Mouse (Mus musculus) embryonic facial prominence, embryonic 11.5 days (tissue): ENCODE measurements at regions not wholly inside any gene's neighbourhood (a gene's known extent, or its start where the extent isn't known, plus 50 kb on each side); places are given as distances from the start of the nearest gene placed in this dataset.

ENCODE experiments used
- ATAC-seq: fragments of 200-750 bp; cut with Nextera tagmentation; replicated peaks from 2 replicates; pipeline ENCODE4 v1.8.0; 2017; ENCODE audit warnings: low read depth; ENCODE audit not compliant: insufficient number of reproducible peaks, low FRiP score, low TSS enrichment
- DNase-seq: peaks from one replicate; pipeline ENCODE4 v3.0.0-alpha.2; 2015; ENCODE audit warnings: low spot score
- H3K27ac ChIP-seq: fragments of 300-500 bp; sonication (generic); replicated peaks from 2 replicates; pipeline ENCODE4 v1.5.1; 2014; ENCODE audit warnings: mild to moderate bottlenecking, low read depth, low read length, control low read depth
- H3K27me3 ChIP-seq: fragments of 300-500 bp; sonication (generic); 2 replicates; pipeline ENCODE4 v1.6.1; 2014; ENCODE audit warnings: mild to moderate bottlenecking, low read length, moderate library complexity, mixed read lengths; ENCODE audit not compliant: control insufficient read depth, insufficient read depth
- H3K36me3 ChIP-seq: fragments of 300-500 bp; sonication (generic); replicated peaks from 2 replicates; pipeline ENCODE4 v1.6.1; 2014; ENCODE audit warnings: low read depth, mild to moderate bottlenecking, low read length, moderate library complexity, mixed read lengths; ENCODE audit not compliant: control insufficient read depth, insufficient read depth
- H3K4me1 ChIP-seq: fragments of 300-500 bp; sonication (generic); 2 replicates; pipeline ENCODE4 v1.6.1; 2014; ENCODE audit warnings: low read length, mixed read lengths; ENCODE audit not compliant: control insufficient read depth, insufficient read depth
- H3K4me2 ChIP-seq: fragments of 300-500 bp; sonication (generic); 2 replicates; pipeline ENCODE4 v1.6.1; 2014; ENCODE audit warnings: low read depth, mild to moderate bottlenecking, control low read depth, low read length, moderate library complexity
- H3K4me3 ChIP-seq: fragments of 300-500 bp; sonication (generic); 2 replicates; pipeline ENCODE4 v1.5.1; 2014; ENCODE audit warnings: low read depth, low read length, control low read depth
- H3K9ac ChIP-seq: fragments of 300-500 bp; sonication (generic); replicated peaks from 2 replicates; pipeline ENCODE4 v1.6.1; 2014; ENCODE audit warnings: mild to moderate bottlenecking, control low read depth, low read length
- H3K9me3 ChIP-seq: fragments of 300-500 bp; sonication (generic); replicated peaks from 2 replicates; pipeline ENCODE4 v1.6.1; 2016; ENCODE audit warnings: mild to moderate bottlenecking, low read length, inconsistent platforms, mixed read lengths; ENCODE audit not compliant: control insufficient read depth
- WGBS: fragments of 180-500 bp; shearing (Covaris S2); extraction: QIAGEN DNeasy Blood & Tissue Kit; methylation state at CpG from one replicate; pipeline ENCODE4 v1.1.7; 2014; 5-methylcytosine and 5-hydroxymethylcytosine counted together

- DNase-seq (no peak), ATAC-seq (no peak)
- Histone ChIP-seq H3K27ac (no peak overlapping the region), H3K4me3 (no peak overlapping the region), H3K9ac (no peak overlapping the region), H3K4me1 (no peaks in the 10 kb centered on the region), H3K27me3 (no peaks in the 10 kb centered on the region), H3K36me3 (no peaks in the 10 kb centered on the region), H3K9me3 (no peaks in the 10 kb centered on the region), H3K4me2 (no peak overlapping the region)
- WGBS, result 70% methylated on average over 4 of the region's 4 CpGs
Measured at GRCm38 (mm10) chr15:97591406-97591805, 114.2 kb downstream of the Rpap3 start.

DNA sequence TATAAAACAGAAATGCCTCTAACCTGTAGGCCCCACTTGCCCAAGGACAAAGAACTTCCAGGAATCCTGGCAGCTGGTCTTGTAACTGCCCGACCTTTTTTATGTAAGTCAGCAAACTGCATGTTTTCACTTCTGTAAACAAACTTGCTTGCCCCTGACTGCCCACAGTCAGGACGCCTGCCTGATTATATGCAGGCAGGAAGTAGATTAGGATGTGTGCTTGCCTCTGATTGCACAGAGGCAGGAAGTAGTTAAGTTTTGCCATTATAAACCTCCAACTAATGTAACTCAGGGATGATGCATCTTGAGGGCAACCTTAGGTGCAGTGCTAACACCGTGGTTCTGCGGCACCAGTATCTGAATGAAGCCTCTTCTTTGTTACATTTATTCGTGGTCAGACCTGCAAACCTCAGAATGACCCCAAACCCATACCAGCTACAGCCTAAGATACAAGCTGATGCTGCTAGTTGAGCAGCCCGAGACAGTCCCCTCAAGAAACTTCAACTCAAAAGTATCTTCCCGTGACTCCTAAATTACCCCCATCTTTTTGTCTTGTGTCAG, 114.8 kb downstream of the Rpap3 start:
- Histone ChIP-seq H3K9ac (no peak overlapping the region), H3K4me1 (no peaks in the 10 kb centered on the region), H3K9me3 (no peaks in the 10 kb centered on the region), H3K4me3 (no peak overlapping the region), H3K36me3 (no peaks in the 10 kb centered on the region), H3K4me2 (no peak overlapping the region), H3K27me3 (no peaks in the 10 kb centered on the region), H3K27ac (no peak overlapping the region)
- DNase-seq (no peak), ATAC-seq (no peak)
- WGBS, result 65% methylated on average over 7 of the region's 7 CpGs

- Histone ChIP-seq H3K4me3 (no peak overlapping the region), H3K27me3 (no peaks in the 10 kb centered on the region), H3K27ac (no peak overlapping the region), H3K9me3 (no peaks in the 10 kb centered on the region), H3K9ac (no peak overlapping the region), H3K4me2 (no peak overlapping the region), H3K4me1 (no peaks in the 10 kb centered on the region), H3K36me3 (no peaks in the 10 kb centered on the region)
- DNase-seq (no peak), ATAC-seq (no peak)
- 81% methylated on average over 5 of the region's 5 CpGs for WGBS
Measured at GRCm38 (mm10) chr15:97587571-97588205, 117.9 kb downstream of the Rpap3 start.

DNA sequence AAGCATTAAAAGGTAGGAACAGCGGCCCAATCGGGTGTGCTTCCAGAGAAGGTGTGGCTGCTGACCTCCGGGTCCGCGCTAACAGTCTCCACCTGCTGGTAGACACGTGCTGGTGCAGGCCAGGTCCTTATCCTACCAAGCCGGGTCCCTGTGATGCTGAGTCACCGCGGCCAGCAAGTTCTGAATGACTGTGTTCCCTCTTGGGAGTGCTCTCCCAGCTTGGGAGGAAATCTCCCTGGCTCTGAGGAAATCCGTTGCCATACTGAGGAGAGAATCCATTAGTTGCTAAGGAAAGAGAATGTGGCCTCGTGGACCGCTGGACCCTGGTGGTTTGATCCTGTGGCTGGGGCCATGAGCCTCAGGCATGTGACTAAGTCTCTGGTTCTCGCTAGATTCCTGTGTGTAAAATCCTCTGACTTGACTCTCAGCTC, 123.9 kb downstream of the Rpap3 start:
- DNase-seq, result peak; percentile 77
- Histone ChIP-seq H3K36me3 (no peaks in the 10 kb centered on the region), H3K9ac (no peak overlapping the region), H3K9me3 (no peaks in the 10 kb centered on the region), H3K4me1 (no peaks in the 10 kb centered on the region), H3K27ac (no peak overlapping the region), H3K4me2 (no peak overlapping the region), H3K27me3 (no peaks in the 10 kb centered on the region), H3K4me3 (no peak overlapping the region)
- peak; percentile 48; the same call in 1 of the 2 replicates for ATAC-seq
- WGBS, result 27% methylated on average over 13 of the region's 13 CpGs

GRCm38 (mm10) chr15:97580726-97581125, 124.9 kb downstream of the Rpap3 start:
- Histone ChIP-seq H3K9ac (no peak overlapping the region), H3K4me3 (no peak overlapping the region), H3K9me3 (no peaks in the 10 kb centered on the region), H3K4me1 (no peaks in the 10 kb centered on the region), H3K27ac (no peak overlapping the region), H3K36me3 (no peaks in the 10 kb centered on the region), H3K27me3 (no peaks in the 10 kb centered on the region), H3K4me2 (no peak overlapping the region)
- DNase-seq (no peak), ATAC-seq (no peak)
- 73% methylated on average over 6 of the region's 6 CpGs for WGBS

DNA sequence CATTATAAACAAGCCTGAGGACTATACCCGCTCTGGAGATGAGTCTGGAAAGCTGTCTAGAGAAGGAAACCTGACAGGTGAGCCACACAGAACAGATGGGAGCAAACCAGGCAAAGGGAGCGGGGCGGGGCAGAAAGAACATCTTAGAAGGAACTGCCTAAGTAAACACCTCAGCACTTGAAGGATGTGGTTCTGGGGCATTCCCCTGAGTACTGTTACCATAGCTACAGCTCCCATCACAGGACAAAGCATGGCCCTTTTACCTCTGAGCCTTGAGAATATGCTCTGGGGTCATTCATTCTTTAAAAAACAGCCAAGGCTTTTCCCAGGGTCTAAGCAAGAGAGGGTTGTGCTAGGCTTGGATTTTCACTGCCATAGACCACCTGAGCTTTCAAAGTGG, 127.6 kb downstream of the Rpap3 start:
- H3K4me1 ChIP-seq, result no peaks in the 10 kb centered on the region
- no peak for ATAC-seq
- no peak overlapping the region for H3K4me3 ChIP-seq
- WGBS, result 90% methylated on average over 3 of the region's 3 CpGs
- no peak overlapping the region for H3K27ac ChIP-seq
- H3K9me3 ChIP-seq, result no peaks in the 10 kb centered on the region
- DNase-seq, result no peak
- H3K27me3 ChIP-seq, result no peaks in the 10 kb centered on the region
- H3K9ac ChIP-seq, result no peak overlapping the region
- H3K36me3 ChIP-seq, result no peaks in the 10 kb centered on the region
- H3K4me2 ChIP-seq, result no peak overlapping the region

DNA sequence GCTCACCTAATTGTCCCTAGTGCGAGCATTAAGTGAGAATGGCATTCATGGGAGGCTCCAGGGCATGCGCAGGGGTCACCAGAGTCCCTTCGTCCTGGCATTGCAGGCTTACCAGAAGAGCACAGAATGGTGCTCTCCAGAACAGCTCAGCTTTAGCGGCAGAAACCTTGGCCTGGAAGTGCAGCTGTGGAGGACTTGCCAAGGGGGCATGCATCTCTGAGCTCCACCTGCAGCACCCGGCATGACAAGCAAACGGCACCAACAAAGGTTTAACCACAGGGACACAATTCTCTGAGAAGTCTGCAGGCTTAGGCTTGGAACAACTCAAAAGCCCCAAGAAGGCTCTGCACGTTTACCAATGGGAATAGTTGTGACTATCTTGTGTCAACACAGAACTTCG, 128.4 kb downstream of the Rpap3 start:
- no peak overlapping the region for H3K4me3 ChIP-seq
- H3K27ac ChIP-seq, result no peak overlapping the region
- no peak for ATAC-seq
- no peaks in the 10 kb centered on the region for H3K9me3 ChIP-seq
- no peak overlapping the region for H3K4me2 ChIP-seq
- H3K4me1 ChIP-seq, result no peaks in the 10 kb centered on the region
- no peak for DNase-seq
- no peaks in the 10 kb centered on the region for H3K27me3 ChIP-seq
- no peak overlapping the region for H3K9ac ChIP-seq
- no peaks in the 10 kb centered on the region for H3K36me3 ChIP-seq
- WGBS, result 82% methylated on average over 8 of the region's 8 CpGs

GRCm38 (mm10) chr15:97572639-97573038, 133.0 kb downstream of the Rpap3 start:
- H3K27ac ChIP-seq, result no peak overlapping the region
- no peak overlapping the region for H3K4me3 ChIP-seq
- H3K36me3 ChIP-seq, result no peaks in the 10 kb centered on the region
- DNase-seq (no peak), ATAC-seq (no peak)
- H3K9ac ChIP-seq, result no peak overlapping the region
- H3K27me3 ChIP-seq, result no peaks in the 10 kb centered on the region
- H3K4me1 ChIP-seq, result no peaks in the 10 kb centered on the region
- WGBS, result 80% methylated on average over 8 of the region's 8 CpGs
- H3K4me2 ChIP-seq, result no peak overlapping the region
- H3K9me3 ChIP-seq, result no peaks in the 10 kb centered on the region
